Mouse (Mus musculus) embryonic facial prominence, embryonic 14.5 days (tissue): ENCODE results near the gene Trappc5. TPM values are rescaled to one million over a fixed set of nuclear protein-coding genes. Genes with fewer than 3 reads are reported as not detected.

Experiments
- ATAC-seq: fragments of 200-750 bp; cut with Nextera tagmentation; 2 replicates; pipeline ENCODE4 v1.8.0; 2017; ENCODE audit warnings: low read depth, moderate number of reproducible peaks, moderate TSS enrichment
- DNase-seq: peaks from one replicate; pipeline ENCODE4 v3.0.0-alpha.2; 2015; ENCODE audit warnings: low spot score
- H3K27ac ChIP-seq: fragments of 300-500 bp; sonication (generic); replicated peaks from 2 replicates; pipeline ENCODE4 v1.5.1; 2014; ENCODE audit warnings: low read depth, mild to moderate bottlenecking, low read length, moderate library complexity
- H3K27me3 ChIP-seq: fragments of 300-500 bp; sonication (generic); replicated peaks from 2 replicates; pipeline ENCODE4 v1.6.1; 2014; ENCODE audit warnings: low read length; ENCODE audit not compliant: control insufficient read depth, insufficient read depth
- H3K36me3 ChIP-seq: fragments of 300-500 bp; sonication (generic); 2 replicates; pipeline ENCODE4 v1.6.1; 2014; ENCODE audit warnings: low read length, mixed read lengths; ENCODE audit not compliant: control insufficient read depth, insufficient read depth
- H3K4me1 ChIP-seq: fragments of 300-500 bp; sonication (generic); 2 replicates; pipeline ENCODE4 v1.6.1; 2014; ENCODE audit warnings: antibody characterized with exemption, low read length; ENCODE audit not compliant: control insufficient read depth, insufficient read depth
- H3K4me2 ChIP-seq: fragments of 300-500 bp; sonication (generic); 2 replicates; pipeline ENCODE4 v1.6.1; 2014; ENCODE audit warnings: low read depth, mild to moderate bottlenecking, low read length, moderate library complexity, mixed read lengths
- H3K4me3 ChIP-seq: fragments of 300-500 bp; sonication (generic); 2 replicates; pipeline ENCODE4 v1.5.1; 2014; ENCODE audit warnings: low read depth, mild to moderate bottlenecking, low read length
- H3K9ac ChIP-seq: fragments of 300-500 bp; sonication (generic); 2 replicates; pipeline ENCODE4 v1.6.1; 2014; ENCODE audit warnings: low read depth, mild to moderate bottlenecking, low read length, moderate library complexity, mixed read lengths
- H3K9me3 ChIP-seq: fragments of 300-500 bp; sonication (generic); 2 replicates; pipeline ENCODE4 v1.6.1; 2016; ENCODE audit warnings: low read length; ENCODE audit not compliant: control insufficient read depth
- WGBS: fragments of 180-500 bp; shearing (Covaris S2); extraction: QIAGEN DNeasy Blood & Tissue Kit; methylation state at CpG from one replicate; pipeline ENCODE4 v1.1.7; 2014; 5-methylcytosine and 5-hydroxymethylcytosine counted together
- polyA plus RNA-seq: library from polyadenylated mRNA; unstranded; fragments of >200 nt; fragmentation: Nextera tagmentation; extraction: Ambion mirVana; gene quantifications from 2 replicates; pipeline ENCODE4 v1.2.1, GENCODE M21; 2014

Gene Trappc5
- polyA plus RNA-seq, 1 experiment from 2014 or later = 29.0 TPM

GRCm38 (mm10) chr8:3683408-3684176 lies 7.5 kb downstream of the Trappc5 start:
- Histone ChIP-seq H3K9ac (no peak overlapping the region), H3K4me1 (no peaks in the 10 kb centered on the region), H3K9me3 (no peaks in the 10 kb centered on the region), H3K27me3 (no peaks in the 10 kb centered on the region), H3K27ac (no peak overlapping the region), H3K4me3 (no peak overlapping the region), H3K36me3 (peaks cover 32% of the 10 kb centered on the region), H3K4me2 (no peak overlapping the region)
- 73% methylated on average over 5 of the region's 6 CpGs for WGBS
- ATAC-seq (no peak), DNase-seq (no peak)

GRCm38 (mm10) chr8:3684530-3684929 lies 8.4 kb downstream of the Trappc5 start:
- H3K4me1 ChIP-seq = no peaks in the 10 kb centered on the region
- DNase-seq (no peak), ATAC-seq (no peak)
- H3K4me2 ChIP-seq = no peak overlapping the region
- H3K27ac ChIP-seq = no peak overlapping the region
- H3K9me3 ChIP-seq = no peaks in the 10 kb centered on the region
- no peak overlapping the region for H3K9ac ChIP-seq
- H3K27me3 ChIP-seq = no peaks in the 10 kb centered on the region
- H3K4me3 ChIP-seq = no peak overlapping the region
- H3K36me3 ChIP-seq = peaks cover 24% of the 10 kb centered on the region

DNA sequence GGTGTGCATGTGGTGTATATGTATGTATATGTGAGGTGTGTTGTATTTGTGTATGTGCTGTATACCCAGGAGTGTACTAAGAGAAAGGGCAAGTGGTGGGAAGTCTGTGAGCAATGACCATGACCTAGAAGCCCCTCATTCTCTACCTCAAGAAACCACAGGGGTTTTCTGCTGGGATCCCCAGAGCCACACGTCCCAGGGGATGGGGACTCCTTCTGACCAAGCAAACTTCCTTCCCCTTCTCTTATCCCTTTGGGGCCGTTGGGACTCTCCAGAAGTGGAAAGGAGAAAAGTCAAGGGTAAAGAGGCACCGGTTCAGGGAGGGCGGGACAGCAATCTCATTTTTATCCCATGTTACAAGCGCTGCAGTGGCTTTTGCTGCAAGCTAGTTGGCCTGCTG lies 9.3 kb downstream of the Trappc5 start:
- H3K27ac ChIP-seq = no peak overlapping the region
- no peaks in the 10 kb centered on the region for H3K9me3 ChIP-seq
- H3K36me3 ChIP-seq = peaks cover 15% of the 10 kb centered on the region
- DNase-seq = no peak
- H3K4me1 ChIP-seq = no peaks in the 10 kb centered on the region
- H3K4me3 ChIP-seq = no peak overlapping the region
- H3K9ac ChIP-seq = no peak overlapping the region
- no peak for ATAC-seq
- H3K4me2 ChIP-seq = no peak overlapping the region
- no peaks in the 10 kb centered on the region for H3K27me3 ChIP-seq
- 71% methylated on average over 5 of the region's 5 CpGs for WGBS

- H3K27ac ChIP-seq = no peak overlapping the region
- DNase-seq (no peak), ATAC-seq (no peak)
- H3K4me1 ChIP-seq = no peaks in the 10 kb centered on the region
- 80% methylated on average over 6 of the region's 6 CpGs for WGBS
- H3K9ac ChIP-seq = no peak overlapping the region
- H3K4me2 ChIP-seq = no peak overlapping the region
- H3K4me3 ChIP-seq = no peak overlapping the region
- no peaks in the 10 kb centered on the region for H3K36me3 ChIP-seq
- no peaks in the 10 kb centered on the region for H3K27me3 ChIP-seq
- no peaks in the 10 kb centered on the region for H3K9me3 ChIP-seq
Measured at GRCm38 (mm10) chr8:3687537-3687936, 11.4 kb downstream of the Trappc5 start.

DNA sequence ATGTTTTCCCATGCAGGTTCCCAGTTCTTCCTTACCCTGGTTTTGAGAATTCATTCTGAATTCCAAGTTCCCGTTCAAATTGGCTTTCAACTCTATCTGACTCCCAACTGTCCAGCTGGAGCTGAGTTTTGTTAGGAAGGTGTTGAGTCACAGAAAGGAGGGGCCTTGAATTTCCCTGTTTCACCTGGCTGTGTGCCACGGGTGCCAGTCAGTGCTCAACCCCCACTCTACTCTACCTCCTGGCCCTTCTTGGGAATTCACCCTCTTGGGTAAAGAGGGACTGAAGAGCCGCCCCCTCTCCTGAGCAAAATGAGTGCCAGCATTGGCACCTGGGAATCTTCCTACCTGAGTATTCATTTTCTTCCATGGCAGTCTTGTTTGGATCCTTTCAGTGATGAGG lies 14.7 kb downstream of the Trappc5 start:
- no peak overlapping the region for H3K4me3 ChIP-seq
- no peak overlapping the region for H3K27ac ChIP-seq
- ATAC-seq (no peak), DNase-seq (no peak)
- 74% methylated on average over 3 of the region's 3 CpGs for WGBS
- H3K4me1 ChIP-seq = no peaks in the 10 kb centered on the region
- H3K9ac ChIP-seq = no peak overlapping the region
- H3K36me3 ChIP-seq = no peaks in the 10 kb centered on the region
- H3K27me3 ChIP-seq = no peaks in the 10 kb centered on the region
- H3K9me3 ChIP-seq = no peaks in the 10 kb centered on the region
- H3K4me2 ChIP-seq = no peak overlapping the region

DNA sequence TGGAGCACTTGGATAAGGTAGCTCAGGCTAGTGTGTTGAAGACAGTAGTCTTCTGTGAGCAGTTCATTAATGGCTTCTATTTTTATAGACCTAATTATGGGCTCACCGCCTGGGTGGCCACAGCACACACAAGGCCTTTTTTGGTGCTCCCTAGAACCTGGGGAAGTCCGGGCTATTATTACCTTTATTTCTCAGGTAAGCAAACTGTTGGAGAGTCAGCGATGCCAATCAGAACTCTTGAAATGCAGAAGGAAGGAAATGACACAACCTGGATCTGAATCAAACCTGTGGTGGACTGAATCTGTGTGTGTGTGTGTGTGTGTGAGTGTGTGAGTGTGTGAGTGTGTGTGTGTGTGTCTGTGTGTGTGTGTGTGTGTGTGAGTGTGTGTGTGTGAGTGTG lies 18.0 kb downstream of the Trappc5 start, which contains the start of gene Fcer2a:
Gene Fcer2a (minus strand): TSS at position 55 of the 400 bp plus-strand sequence.
- Histone ChIP-seq H3K9me3 (no peaks in the 10 kb centered on the region), H3K4me1 (no peaks in the 10 kb centered on the region), H3K27me3 (no peaks in the 10 kb centered on the region), H3K4me3 (no peak within 1 kb of the TSS), H3K9ac (no peak within 1 kb of the TSS), H3K36me3 (no peaks in the 10 kb centered on the region), H3K27ac (no peak within 1 kb of the TSS), H3K4me2 (no peak within 1 kb of the TSS)
- ATAC-seq = no peak
- no peak for DNase-seq
- 84% methylated on average over 3 of the region's 3 CpGs for WGBS

GRCm38 (mm10) chr8:3701491-3701890 lies 25.4 kb downstream of the Trappc5 start:
- DNase-seq = no peak
- Histone ChIP-seq H3K4me1 (no peaks in the 10 kb centered on the region), H3K4me3 (no peak overlapping the region), H3K9ac (no peak overlapping the region), H3K4me2 (no peak overlapping the region), H3K9me3 (no peaks in the 10 kb centered on the region), H3K27me3 (no peaks in the 10 kb centered on the region), H3K36me3 (no peaks in the 10 kb centered on the region), H3K27ac (no peak overlapping the region)
- 100% methylated on average over 1 of the region's 1 CpGs for WGBS
- ATAC-seq = no peak

GRCm38 (mm10) chr8:3705711-3706110 lies 29.6 kb downstream of the Trappc5 start:
- Histone ChIP-seq H3K9me3 (no peaks in the 10 kb centered on the region), H3K36me3 (no peaks in the 10 kb centered on the region), H3K9ac (no peak overlapping the region), H3K4me3 (no peak overlapping the region), H3K27ac (no peak overlapping the region), H3K4me1 (no peaks in the 10 kb centered on the region), H3K4me2 (no peak overlapping the region), H3K27me3 (no peaks in the 10 kb centered on the region)
- no peak for DNase-seq
- 63% methylated on average over 4 of the region's 4 CpGs for WGBS
- no peak for ATAC-seq

GRCm38 (mm10) chr8:3707611-3708010 lies 31.5 kb downstream of the Trappc5 start:
- H3K9ac ChIP-seq = no peak overlapping the region
- no peak overlapping the region for H3K27ac ChIP-seq
- DNase-seq (no peak), ATAC-seq (no peak)
- H3K4me2 ChIP-seq = no peak overlapping the region
- 62% methylated on average over 7 of the region's 7 CpGs for WGBS
- no peaks in the 10 kb centered on the region for H3K9me3 ChIP-seq
- H3K4me1 ChIP-seq = no peaks in the 10 kb centered on the region
- no peak overlapping the region for H3K4me3 ChIP-seq
- no peaks in the 10 kb centered on the region for H3K36me3 ChIP-seq
- no peaks in the 10 kb centered on the region for H3K27me3 ChIP-seq
